Mouse (Mus musculus): ENCODE data around the gene Actg1.
"Not testable (repeated sequence)": the region's sequence is repeated elsewhere in the genome, so short reads cannot be mapped to it uniquely, and the experiment has no call there.

Gene Actg1

GRCm38 (mm10) chr11:120360755-120361154 is 12.4 kb upstream of the Actg1 start:
- no peak for DNase-seq (ENCODE audit: low read depth, low spot score)

GRCm38 (mm10) chr11:120360062-120360461 is 11.7 kb upstream of the Actg1 start:
- DNase-seq (ENCODE audit: low read depth, low spot score) = no peak

- DNase-seq (ENCODE audit: low read depth, low spot score) = no peak
Observed at GRCm38 (mm10) chr11:120359391-120359790, 11.0 kb upstream of the Actg1 start.

- DNase-seq (ENCODE audit: low read depth, low spot score) = peak; percentile 52
Observed at GRCm38 (mm10) chr11:120357791-120358401, 9.6 kb upstream of the Actg1 start.

GRCm38 (mm10) chr11:120356900-120357299 is 8.6 kb upstream of the Actg1 start:
- DNase-seq (ENCODE audit: low read depth, low spot score) = no peak

GRCm38 (mm10) chr11:120356319-120356840 is 8.0 kb upstream of the Actg1 start:
- DNase-seq (ENCODE audit: low read depth, low spot score) = no peak

- no peak for DNase-seq (ENCODE audit: low read depth, low spot score)
Observed at GRCm38 (mm10) chr11:120355277-120356039, 7.1 kb upstream of the Actg1 start.

- peak; percentile 85 for DNase-seq (ENCODE audit: low read depth, low spot score)
Observed at GRCm38 (mm10) chr11:120354304-120355276, 6.2 kb upstream of the Actg1 start.

GRCm38 (mm10) chr11:120353500-120354303 is 5.4 kb upstream of the Actg1 start:
- peak; percentile 64 for DNase-seq (ENCODE audit: low read depth, low spot score)

- DNase-seq (ENCODE audit: low read depth, low spot score) = peak; percentile 87
Observed at GRCm38 (mm10) chr11:120352571-120353290, 4.4 kb upstream of the Actg1 start.

- DNase-seq (ENCODE audit: low read depth, low spot score) = not testable (repeated sequence)
Observed at GRCm38 (mm10) chr11:120352093-120352350, 3.7 kb upstream of the Actg1 start.

- DNase-seq (ENCODE audit: low read depth, low spot score) = no peak
Observed at GRCm38 (mm10) chr11:120351250-120352092, 3.1 kb upstream of the Actg1 start.

GRCm38 (mm10) chr11:120350711-120351110 is 2.4 kb upstream of the Actg1 start:
- no peak for DNase-seq (ENCODE audit: low read depth, low spot score)

- DNase-seq (ENCODE audit: low read depth, low spot score) = peak; percentile 98
Observed at GRCm38 (mm10) chr11:120349986-120350702, 1.8 kb upstream of the Actg1 start.

GRCm38 (mm10) chr11:120349371-120349985 is 1.1 kb upstream of the Actg1 start:
- peak; percentile 78 for DNase-seq (ENCODE audit: low read depth, low spot score)

- peak; percentile 65 for DNase-seq (ENCODE audit: low read depth, low spot score)
Observed at GRCm38 (mm10) chr11:120348684-120349370, 485 bp upstream of the Actg1 start.

- DNase-seq (ENCODE audit: low read depth, low spot score) = peak; percentile 55
Observed at GRCm38 (mm10) chr11:120347301-120347700, 1.0 kb downstream of the Actg1 start.
